Mouse (Mus musculus) midbrain, postnatal 0 days (tissue): ENCODE data around the gene Olfr904. TPM values are rescaled to one million over a fixed set of nuclear protein-coding genes. Genes with fewer than 3 reads are reported as not detected.

Experiments used
- ATAC-seq: fragments of 200-750 bp; cut with Nextera tagmentation; 2 replicates; pipeline ENCODE4 v1.8.0; 2017; ENCODE audit warnings: moderate number of reproducible peaks, mild to moderate bottlenecking, moderate TSS enrichment, moderate library complexity; ENCODE audit not compliant: low FRiP score
- DNase-seq: peaks from one replicate; pipeline ENCODE4 v3.0.0-alpha.2; 2015; ENCODE audit warnings: low spot score
- H3K27ac ChIP-seq: fragments of 300-500 bp; sonication (generic); 2 replicates; pipeline ENCODE4 v1.5.1; 2014; ENCODE audit warnings: low read depth, mild to moderate bottlenecking, low read length, mixed read lengths
- H3K27me3 ChIP-seq: fragments of 300-500 bp; sonication (generic); 2 replicates; pipeline ENCODE4 v1.6.1; 2014; ENCODE audit warnings: low read length, control low read depth, mixed read lengths; ENCODE audit not compliant: insufficient read depth
- H3K36me3 ChIP-seq: fragments of 300-500 bp; sonication (generic); 2 replicates; pipeline ENCODE4 v1.6.1; 2014; ENCODE audit warnings: low read length, control low read depth, mixed read lengths; ENCODE audit not compliant: insufficient read depth
- H3K4me1 ChIP-seq: fragments of 300-500 bp; sonication (generic); 2 replicates; pipeline ENCODE4 v1.6.1; 2014; ENCODE audit warnings: mild to moderate bottlenecking, control low read depth, antibody characterized with exemption, low read length, mixed read lengths; ENCODE audit not compliant: insufficient read depth
- H3K4me2 ChIP-seq: fragments of 300-500 bp; sonication (generic); 2 replicates; pipeline ENCODE4 v1.6.1; 2014; ENCODE audit warnings: low read depth, mild to moderate bottlenecking, low read length, mixed read lengths; ENCODE audit not compliant: poor library complexity, severe bottlenecking
- H3K4me3 ChIP-seq: fragments of 300-500 bp; sonication (generic); 2 replicates; pipeline ENCODE4 v1.5.1; 2014; ENCODE audit warnings: low read depth, mild to moderate bottlenecking, low read length, moderate library complexity
- H3K9ac ChIP-seq: fragments of 300-500 bp; sonication (generic); replicated peaks from 2 replicates; pipeline ENCODE4 v1.6.1; 2014; ENCODE audit warnings: mild to moderate bottlenecking, low read length, moderate library complexity, mixed read lengths; ENCODE audit not compliant: poor library complexity, severe bottlenecking
- H3K9me3 ChIP-seq: fragments of 300-500 bp; sonication (generic); 2 replicates; pipeline ENCODE4 v1.6.1; 2016; ENCODE audit warnings: low read length, control low read depth
- CTCF ChIP-seq: IDR thresholded peaks from 2 replicates; pipeline ENCODE4 v1.5.1; 2016; ENCODE audit warnings: antibody characterized with exemption, mild to moderate bottlenecking
- WGBS: fragments of 180-500 bp; shearing (Covaris S2); extraction: QIAGEN DNeasy Blood & Tissue Kit; methylation state at CpG from one replicate; pipeline ENCODE4 v1.1.7; 2014; 5-methylcytosine and 5-hydroxymethylcytosine counted together
- polyA plus RNA-seq: library from polyadenylated mRNA; unstranded; fragments of >200 nt; fragmentation: Nextera tagmentation; extraction: Ambion mirVana; gene quantifications from 2 replicates; pipeline ENCODE4 v1.2.1, GENCODE M21; 2015
- total RNA-seq: library from RNA; depleted of rRNA; stranded (reverse); fragments of >200 nt; gene quantifications from 2 replicates; pipeline ENCODE4 v1.2.3, GENCODE M21; 2014; rRNA removed

The Olfr904 gene
- total and polyA plus RNA-seq, 2 experiments from 2014 or later: not detected

DNA sequence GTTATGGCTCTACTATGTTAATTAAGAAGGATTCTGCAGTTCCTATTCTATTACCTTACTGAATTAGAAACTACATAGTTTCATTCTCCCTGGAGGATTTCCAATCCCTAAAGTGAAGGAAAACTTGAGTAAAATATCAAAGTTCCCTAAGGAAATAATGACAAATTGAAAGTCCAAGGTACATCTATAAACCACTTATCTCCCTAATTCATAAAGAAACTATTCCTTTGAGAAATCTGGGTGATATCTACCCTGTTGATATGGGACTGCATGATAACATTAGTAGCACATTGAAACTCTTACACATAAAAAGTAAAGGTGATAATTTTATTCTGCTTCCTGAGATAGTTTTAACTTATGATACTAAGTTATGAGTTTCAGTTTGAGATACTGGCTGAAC is 7.9 kb downstream of the Olfr904 start, which contains the start of gene Olfr905:
Gene Olfr905 (plus strand): TSS at position 301 of the 400 bp plus-strand sequence.
- H3K9ac ChIP-seq: no peak within 1 kb of the TSS
- H3K4me3 ChIP-seq: no peak within 1 kb of the TSS
- TF ChIP-seq CTCF: no peak
- ATAC-seq: no peak
- DNase-seq: no peak
- H3K36me3 ChIP-seq: no peaks in the 10 kb centered on the region
- no peaks in the 10 kb centered on the region for H3K27me3 ChIP-seq
- H3K9me3 ChIP-seq: no peaks in the 10 kb centered on the region
- no peaks in the 10 kb centered on the region for H3K4me1 ChIP-seq
- H3K27ac ChIP-seq: no peak within 1 kb of the TSS
- H3K4me2 ChIP-seq: no peak within 1 kb of the TSS

- H3K27ac ChIP-seq: no peak within 1 kb of the TSS
- DNase-seq (no peak), ATAC-seq (no peak)
- WGBS: 88% methylated on average over 3 of the region's 3 CpGs
- TF ChIP-seq CTCF: no peak
- no peaks in the 10 kb centered on the region for H3K4me1 ChIP-seq
- H3K27me3 ChIP-seq: no peaks in the 10 kb centered on the region
- H3K4me3 ChIP-seq: no peak within 1 kb of the TSS
- H3K36me3 ChIP-seq: no peaks in the 10 kb centered on the region
- H3K4me2 ChIP-seq: no peak within 1 kb of the TSS
- no peaks in the 10 kb centered on the region for H3K9me3 ChIP-seq
- no peak within 1 kb of the TSS for H3K9ac ChIP-seq
Observed at GRCm38 (mm10) chr9:38486785-38487184, 23.8 kb downstream of the Olfr904 start, which contains the start of gene Olfr906. Gene Olfr906, plus strand, starts transcription at chr9:38487085.

GRCm38 (mm10) chr9:38495501-38495900 is 32.6 kb downstream of the Olfr904 start, which contains the start of gene Olfr907:
Gene Olfr907, plus strand, starts transcription at chr9:38495801.
- WGBS: 79% methylated on average over 2 of the region's 2 CpGs
- H3K4me2 ChIP-seq: no peak within 1 kb of the TSS
- H3K9ac ChIP-seq: no peak within 1 kb of the TSS
- H3K4me3 ChIP-seq: no peak within 1 kb of the TSS
- no peak for TF ChIP-seq CTCF
- no peaks in the 10 kb centered on the region for H3K36me3 ChIP-seq
- ATAC-seq (no peak), DNase-seq (no peak)
- no peaks in the 10 kb centered on the region for H3K9me3 ChIP-seq
- H3K27ac ChIP-seq: no peak within 1 kb of the TSS
- no peaks in the 10 kb centered on the region for H3K27me3 ChIP-seq
- H3K4me1 ChIP-seq: no peaks in the 10 kb centered on the region

DNA sequence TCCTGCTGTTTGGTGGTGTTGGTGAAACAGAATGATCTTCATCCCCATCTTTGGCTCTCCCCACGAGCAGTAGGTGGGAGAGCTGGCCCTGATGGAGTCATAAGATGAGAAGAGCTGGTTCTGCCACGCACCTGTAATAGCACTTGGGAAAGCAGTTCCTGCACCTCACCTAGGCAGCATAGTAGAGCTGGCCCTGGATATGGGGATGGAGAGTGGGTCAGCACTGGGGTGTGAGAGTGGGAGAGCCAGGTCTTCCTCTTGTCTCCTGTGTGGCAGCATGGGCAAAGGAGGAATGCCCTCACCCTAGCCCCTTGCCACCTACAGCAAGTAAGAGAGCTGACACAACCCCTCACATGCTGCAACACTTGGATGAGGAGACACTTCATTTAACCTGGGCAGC is 49.4 kb downstream of the Olfr904 start:
- Histone ChIP-seq H3K9ac (no peak overlapping the region), H3K4me1 (no peaks in the 10 kb centered on the region), H3K27me3 (no peaks in the 10 kb centered on the region), H3K4me2 (no peak overlapping the region), H3K27ac (no peak overlapping the region), H3K36me3 (no peaks in the 10 kb centered on the region), H3K9me3 (no peaks in the 10 kb centered on the region), H3K4me3 (no peak overlapping the region)
- whole genome bisulfite sequencing: 56% methylated on average over 2 of the region's 2 CpGs
- ATAC-seq (no peak), DNase-seq (no peak)
- no peak for TF ChIP-seq CTCF

Other genes starting within 250 kb of the Olfr904 start
- gene Olfr894, start 245.1 kb upstream of the Olfr904 start, total RNA-seq: not detected in 2 replicates
- not detected in 2 replicates for gene Olfr894, start 245.1 kb upstream of the Olfr904 start, polyA plus RNA-seq
- not detected in 2 replicates for gene Olfr143, start 210.4 kb upstream of the Olfr904 start, total RNA-seq
- gene Olfr143, start 210.4 kb upstream of the Olfr904 start, polyA plus RNA-seq: not detected in 2 replicates
- not detected in 2 replicates for gene Olfr895, start 195.3 kb upstream of the Olfr904 start, total RNA-seq
- not detected in 2 replicates for gene Olfr895, start 195.3 kb upstream of the Olfr904 start, polyA plus RNA-seq
- gene Olfr896-ps1, start 172.0 kb upstream of the Olfr904 start, total RNA-seq: not detected in 2 replicates
- not detected in 2 replicates for gene Olfr896-ps1, start 172.0 kb upstream of the Olfr904 start, polyA plus RNA-seq
- not detected in 2 replicates for gene Olfr25, start 134.1 kb upstream of the Olfr904 start, total RNA-seq
- gene Olfr25, start 134.1 kb upstream of the Olfr904 start, polyA plus RNA-seq: not detected in 2 replicates
- not detected in 2 replicates for gene Olfr898, start 114.7 kb upstream of the Olfr904 start, total RNA-seq
- gene Olfr898, start 114.7 kb upstream of the Olfr904 start, polyA plus RNA-seq: not detected in 2 replicates
- not detected in 2 replicates for gene Olfr250, start 96.2 kb upstream of the Olfr904 start, total RNA-seq
- gene Olfr250, start 96.2 kb upstream of the Olfr904 start, polyA plus RNA-seq: not detected in 2 replicates
- gene Olfr251, start 86.1 kb upstream of the Olfr904 start, total RNA-seq: not detected in 2 replicates
- not detected in 2 replicates for gene Olfr251, start 86.1 kb upstream of the Olfr904 start, polyA plus RNA-seq
- not detected in 2 replicates for gene Olfr147, start 61.4 kb upstream of the Olfr904 start, total RNA-seq
- gene Olfr147, start 61.4 kb upstream of the Olfr904 start, polyA plus RNA-seq: not detected in 2 replicates
- gene Olfr901, start 33.7 kb upstream of the Olfr904 start, total RNA-seq: not detected in 2 replicates
- gene Olfr901, start 33.7 kb upstream of the Olfr904 start, polyA plus RNA-seq: not detected in 2 replicates
- not detected in 2 replicates for gene Olfr902, start 15.5 kb upstream of the Olfr904 start, total RNA-seq
- gene Olfr902, start 15.5 kb upstream of the Olfr904 start, polyA plus RNA-seq: not detected in 2 replicates
- not detected in 2 replicates for gene Olfr905, start 8.0 kb downstream of the Olfr904 start, total RNA-seq
- not detected in 2 replicates for gene Olfr905, start 8.0 kb downstream of the Olfr904 start, polyA plus RNA-seq
- not detected in 2 replicates for gene Olfr906, start 23.9 kb downstream of the Olfr904 start, total RNA-seq
- gene Olfr906, start 23.9 kb downstream of the Olfr904 start, polyA plus RNA-seq: not detected in 2 replicates
- gene Olfr907, start 32.7 kb downstream of the Olfr904 start, total RNA-seq: not detected in 2 replicates
- gene Olfr907, start 32.7 kb downstream of the Olfr904 start, polyA plus RNA-seq: not detected in 2 replicates
- gene Olfr911-ps1, start 58.4 kb downstream of the Olfr904 start, total RNA-seq: not detected in 2 replicates
- gene Olfr911-ps1, start 58.4 kb downstream of the Olfr904 start, polyA plus RNA-seq: not detected in 2 replicates
- not detected in 2 replicates for gene Olfr910, start 74.7 kb downstream of the Olfr904 start, total RNA-seq
- gene Olfr910, start 74.7 kb downstream of the Olfr904 start, polyA plus RNA-seq: not detected in 2 replicates
- not detected in 2 replicates for gene Olfr912, start 117.0 kb downstream of the Olfr904 start, total RNA-seq
- not detected in 2 replicates for gene Olfr912, start 117.0 kb downstream of the Olfr904 start, polyA plus RNA-seq
- not detected in 2 replicates for gene Olfr913, start 129.6 kb downstream of the Olfr904 start, total RNA-seq
- not detected in 2 replicates for gene Olfr913, start 129.6 kb downstream of the Olfr904 start, polyA plus RNA-seq
- not detected in 2 replicates for gene Olfr914, start 142.0 kb downstream of the Olfr904 start, total RNA-seq
- gene Olfr914, start 142.0 kb downstream of the Olfr904 start, polyA plus RNA-seq: not detected in 2 replicates
- gene Olfr916, start 196.7 kb downstream of the Olfr904 start, total RNA-seq: not detected in 2 replicates
- not detected in 2 replicates for gene Olfr916, start 196.7 kb downstream of the Olfr904 start, polyA plus RNA-seq
- gene Olfr917, start 202.7 kb downstream of the Olfr904 start, total RNA-seq: not detected in 2 replicates
- gene Olfr917, start 202.7 kb downstream of the Olfr904 start, polyA plus RNA-seq: not detected in 2 replicates
- gene Olfr918, start 211.5 kb downstream of the Olfr904 start, total RNA-seq: not detected in 2 replicates
- not detected in 2 replicates for gene Olfr918, start 211.5 kb downstream of the Olfr904 start, polyA plus RNA-seq
- gene Olfr919, start 240.5 kb downstream of the Olfr904 start, total RNA-seq: not detected in 2 replicates
- gene Olfr919, start 240.5 kb downstream of the Olfr904 start, polyA plus RNA-seq: not detected in 2 replicates